Mouse (Mus musculus): ENCODE measurements around the gene Cdk19. TPM values are rescaled to one million over a fixed set of nuclear protein-coding genes. Genes with fewer than 3 reads are reported as not detected.

Gene Cdk19
- 10 to 100 TPM; 40.0 to 43.1 TPM for total RNA-seq (2023)

GRCm38 (mm10) chr10:40339351-40339964 lies at the start of gene Cdk19:
Gene Cdk19, plus strand, starts transcription at chr10:40339564.

DNA sequence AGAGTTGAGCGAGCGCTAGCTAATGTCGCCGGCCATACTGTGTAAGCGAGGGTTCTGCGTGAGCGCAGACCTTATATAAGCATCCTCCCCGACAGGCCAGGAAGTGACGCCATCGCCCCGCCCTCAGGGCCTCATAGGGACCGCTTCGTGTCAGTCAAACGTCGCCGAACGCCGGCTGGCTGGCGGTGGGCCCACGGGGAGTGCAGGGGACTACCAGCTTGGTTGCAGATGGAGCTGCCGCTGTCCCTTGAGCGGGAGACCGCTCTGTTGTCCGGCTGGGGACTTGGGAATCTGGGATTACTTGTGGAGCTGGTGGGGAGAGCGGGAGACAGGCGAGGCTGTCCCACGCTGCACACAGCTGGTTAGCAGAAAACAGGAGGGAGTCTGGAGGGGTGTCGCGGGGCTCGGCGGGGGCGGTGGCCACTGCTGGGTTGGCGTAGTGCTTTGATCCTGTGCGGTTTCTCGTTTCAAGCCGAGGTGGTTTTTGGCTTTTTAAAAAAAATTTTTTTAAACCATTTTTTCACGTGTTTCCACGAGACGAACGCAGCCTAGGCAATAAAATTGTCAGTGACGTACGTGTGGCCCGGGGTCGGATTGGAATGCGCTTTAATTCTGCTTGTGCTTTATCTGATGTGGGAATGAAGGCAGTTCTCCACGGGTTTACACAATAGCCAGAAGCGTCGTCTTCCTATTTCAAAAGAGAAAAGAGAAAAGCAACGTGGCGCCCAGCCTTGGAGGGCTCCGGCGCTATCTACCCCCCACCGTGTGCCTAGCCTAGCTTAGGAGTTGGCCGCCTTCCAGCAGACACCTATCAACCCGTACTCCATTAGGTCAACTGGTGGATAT lies 37.0 kb upstream of the Cdk19 start, which contains the start of gene Amd1:
Gene Amd1 (minus strand): TSS at position 47 of the 846 bp plus-strand sequence.

Other genes with a start within 250 kb of the Cdk19 start
- gene Slc16a10, start 197.3 kb upstream of the Cdk19 start, total RNA-seq (2023): 10 to 100 TPM in 1 of 2 experiments, 1 to 10 TPM in 1; 9.7 to 10.8 TPM
- 10 to 100 TPM; 16.6 to 27.4 TPM for gene Rpf2, start 92.5 kb upstream of the Cdk19 start, total RNA-seq (2023)
- gene Gtf3c6, start 81.5 kb upstream of the Cdk19 start, total RNA-seq (2023): 10 to 100 TPM; 21.3 to 28.4 TPM
- 10 to 100 TPM; 62.3 to 73.2 TPM for gene Amd1, start 37.4 kb upstream of the Cdk19 start, total RNA-seq (2023)
- not detected for gene Slc22a16, start 230.8 kb downstream of the Cdk19 start, total RNA-seq (2023)

Data from T-cell, adult 66 days (primary cell).